Comparison of ENCODE assay signal across 9 mouse cellular contexts in the genomic region with DNA sequence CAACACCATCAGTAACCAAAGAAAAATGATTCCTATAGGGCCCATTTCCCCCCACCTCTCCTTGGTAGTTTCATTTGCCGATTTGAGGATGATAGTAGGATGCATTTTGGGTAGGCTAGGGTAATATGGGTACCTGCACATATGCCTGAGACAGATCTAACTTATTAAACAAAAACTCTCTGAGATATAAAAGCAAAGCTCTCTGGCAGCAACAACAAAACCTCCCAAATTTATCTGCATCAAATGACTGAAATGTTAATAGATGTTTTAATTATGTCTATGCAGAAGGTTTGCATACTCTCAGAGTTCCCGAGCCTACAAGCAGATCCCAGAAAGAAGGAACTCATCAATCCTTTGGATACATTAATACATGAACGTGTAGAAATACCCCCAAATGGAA. TPM values are rescaled to one million over a fixed set of nuclear protein-coding genes. Genes with fewer than 3 reads are reported as not detected.
A peak's percentile ranks its signal among the peaks of the same experiment; 100 is the strongest.
DNase-seq lines count a peak whose midpoint lies in the region; ATAC-seq and TF ChIP-seq lines count a peak whose summit lies in the region.
"Had no signal": no experiment of that assay in that cellular context is flagged by ENCODE, and none has a peak within 500 bp of the region (broad histone marks: within the 10 kb centered on the region; RNA-seq: fewer than 3 reads in every experiment).

No protein-coding gene starts in this region.

- H3K4me1 ChIP-seq in heart, embryonic 12.5 days (replicated peaks): peaks cover 11% of the 10 kb centered on the region
- peaks cover 47% of the 10 kb centered on the region for H3K4me1 ChIP-seq in embryonic facial prominence, embryonic 10.5 days
- H3K4me1 ChIP-seq in hindbrain, embryonic 13.5 days (replicated peaks): peaks cover 14% of the 10 kb centered on the region; the same call in 1 of the 2 replicates
- peaks cover 11% of the 10 kb centered on the region for H3K4me1 ChIP-seq in liver, postnatal 0 days (ENCODE audit: insufficient read depth)

- no peak for TF ChIP-seq CTCF in liver, postnatal 0 days (IDR thresholded peaks at IDR 0.05; ENCODE audit: low read depth)

- no peak for ATAC-seq in heart, embryonic 12.5 days (ENCODE audit: insufficient number of reproducible peaks, low FRiP score)
- ATAC-seq in hindbrain, embryonic 13.5 days (ENCODE audit: low FRiP score): no peak
- ATAC-seq in liver, postnatal 0 days: no peak

- H3K4me2 ChIP-seq in heart, embryonic 12.5 days: peak overlapping the region; percentile 64
- peak overlapping the region; percentile 48 for H3K4me2 ChIP-seq in hindbrain, embryonic 13.5 days
- peak overlapping the region; percentile 59 for H3K4me2 ChIP-seq in liver, postnatal 0 days (ENCODE audit: low read depth, low read length)

- no peaks in the 10 kb centered on the region for H3K27me3 ChIP-seq in heart, embryonic 12.5 days (replicated peaks)
- H3K27me3 ChIP-seq in embryonic facial prominence, embryonic 10.5 days (replicated peaks; ENCODE audit: low read depth, poor library complexity, severe bottlenecking): no peaks in the 10 kb centered on the region
- H3K27me3 ChIP-seq in hindbrain, embryonic 13.5 days: no peaks in the 10 kb centered on the region
- no peaks in the 10 kb centered on the region for H3K27me3 ChIP-seq in liver, postnatal 0 days (ENCODE audit: insufficient read depth, low read length)

- WGBS in heart, embryonic 12.5 days: 57% methylated on average over 3 of the region's 3 CpGs
- WGBS in embryonic facial prominence, embryonic 10.5 days: 60% methylated on average over 3 of the region's 3 CpGs
- 55% methylated on average over 3 of the region's 3 CpGs for WGBS in hindbrain, embryonic 13.5 days
- 42% methylated on average over 3 of the region's 3 CpGs for WGBS in liver, postnatal 0 days (ENCODE audit: insufficient replicate concordance)

- H3K36me3 ChIP-seq in heart, embryonic 12.5 days: peaks cover 11% of the 10 kb centered on the region
- peaks cover 12% of the 10 kb centered on the region for H3K36me3 ChIP-seq in embryonic facial prominence, embryonic 10.5 days (replicated peaks)
- no peaks in the 10 kb centered on the region for H3K36me3 ChIP-seq in hindbrain, embryonic 13.5 days
- peaks cover 9% of the 10 kb centered on the region; the same call in 1 of the 2 replicates for H3K36me3 ChIP-seq in liver, postnatal 0 days (replicated peaks; ENCODE audit: insufficient read depth, low read length)

- intact Hi-C loops in heart, postnatal 14 days (cut with DNase I): loop anchor here (5.0 kb wide), 1 partner anchor 84 kb away; no protein-coding TSS in a partner anchor

- no peak for DNase-seq in heart, postnatal 14 days
- no peak for DNase-seq in embryonic facial prominence, embryonic 10.5 days (ENCODE audit: low spot score)
- DNase-seq in liver, postnatal 0 days: no peak
- no peak for DNase-seq in thymus, postnatal 10 days (ENCODE audit: low spot score in 2 of 2)
- no peak for DNase-seq in embryo, embryonic 10 days (ENCODE audit: low spot score)
- DNase-seq in retina, postnatal 1 day: no peak
- DNase-seq: adrenal gland, postnatal 10 days had no signal

- H3K9me3 ChIP-seq in heart, embryonic 12.5 days (replicated peaks): no peaks in the 10 kb centered on the region
- H3K9me3 ChIP-seq in embryonic facial prominence, embryonic 10.5 days: no peaks in the 10 kb centered on the region
- no peaks in the 10 kb centered on the region for H3K9me3 ChIP-seq in hindbrain, embryonic 13.5 days
- no peaks in the 10 kb centered on the region for H3K9me3 ChIP-seq in liver, postnatal 0 days (ENCODE audit: low read length)

- peak overlapping the region; percentile 51 for H3K4me3 ChIP-seq in heart, embryonic 12.5 days
- H3K4me3 ChIP-seq in embryonic facial prominence, embryonic 10.5 days: peak overlapping the region; percentile 52
- peak overlapping the region; percentile 33 for H3K4me3 ChIP-seq in hindbrain, embryonic 13.5 days
- peak overlapping the region; percentile 46 for H3K4me3 ChIP-seq in liver, postnatal 0 days (ENCODE audit: low read depth, low read length)

- no peak overlapping the region for H3K9ac ChIP-seq in heart, embryonic 12.5 days
- peak overlapping the region; percentile 49; the same call in 1 of the 2 replicates for H3K9ac ChIP-seq in hindbrain, embryonic 13.5 days
- peak overlapping the region; percentile 52 for H3K9ac ChIP-seq in liver, postnatal 0 days (replicated peaks)

- no peak for TF ChIP-seq EP300 in liver, postnatal 0 days (IDR thresholded peaks at IDR 0.05; ENCODE audit: low read depth)

- H3K27ac ChIP-seq in heart, embryonic 12.5 days (ENCODE audit: poor library complexity, severe bottlenecking): peak overlapping the region; percentile 39; the same call in 1 of the 2 replicates
- peak overlapping the region; percentile 84 for H3K27ac ChIP-seq in embryonic facial prominence, embryonic 10.5 days (replicated peaks)
- no peak overlapping the region for H3K27ac ChIP-seq in hindbrain, embryonic 13.5 days
- peak overlapping the region; percentile 84 for H3K27ac ChIP-seq in liver, postnatal 0 days (ENCODE audit: low read depth)

RNA-seq across cellular contexts. Expression of a gene that starts 1.7 kb away (rescaled TPM):
- 69.7 and 73.1 TPM in 2 replicates for polyA plus RNA-seq in heart, embryonic 12.5 days (2016; fragmentation: Nextera tagmentation; extraction: Ambion mirVana)
- total RNA-seq in heart, postnatal 14 days (2021): 10 to 100 TPM; 11.4 to 14.2 TPM
- polyA plus RNA-seq in embryonic facial prominence, embryonic 10.5 days (2016; fragmentation: Nextera tagmentation; extraction: Ambion mirVana): 28.5 and 35.9 TPM in 2 replicates
- 45.4 and 49.2 TPM in 2 replicates for polyA plus RNA-seq in hindbrain, embryonic 13.5 days (2015; fragmentation: Nextera tagmentation; extraction: Ambion mirVana)
- 88.6 and 93.4 TPM in 2 replicates for polyA plus RNA-seq in liver, postnatal 0 days (2015; fragmentation: Nextera tagmentation; extraction: Ambion mirVana)
